Mouse (Mus musculus) gastrocnemius, postnatal 25 days (tissue): ENCODE results near the gene Frmd4a. TPM values are rescaled to one million over a fixed set of nuclear protein-coding genes. Genes with fewer than 3 reads are reported as not detected.

Source experiments
- DNase-seq: peaks from one replicate; pipeline ENCODE4 v3.0.0; 2022
- total RNA-seq, 2 experiments: library from RNA; stranded (reverse); gene quantifications; 1 replicate in 1 of 2; 2 replicates in 1 of 2; pipeline ENCODE4 v1.2.3; 2021

The Frmd4a gene
- total RNA-seq, 2 experiments from 2014 or later, result 5.3 to 5.6 TPM

DNA sequence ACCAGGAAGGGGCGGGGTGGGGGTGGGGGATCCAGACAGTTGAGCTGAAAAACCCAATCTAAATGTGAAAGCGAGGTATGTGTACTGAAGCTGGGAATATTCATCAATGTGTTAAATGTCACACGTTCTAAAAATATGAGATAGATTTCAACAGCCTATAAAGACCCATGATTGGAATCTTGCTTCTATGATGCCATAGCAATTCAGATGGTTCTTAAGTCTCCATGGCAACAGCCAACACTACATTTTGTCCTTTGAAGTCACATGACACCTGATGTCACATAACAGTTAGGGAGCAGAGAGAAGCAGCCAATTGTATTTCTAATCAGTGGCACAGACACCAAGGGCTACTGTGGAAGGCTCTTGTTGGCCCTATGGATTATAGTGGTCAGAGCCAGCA, 120.0 kb downstream of the Frmd4a start:
- DNase-seq, result no peak

DNA sequence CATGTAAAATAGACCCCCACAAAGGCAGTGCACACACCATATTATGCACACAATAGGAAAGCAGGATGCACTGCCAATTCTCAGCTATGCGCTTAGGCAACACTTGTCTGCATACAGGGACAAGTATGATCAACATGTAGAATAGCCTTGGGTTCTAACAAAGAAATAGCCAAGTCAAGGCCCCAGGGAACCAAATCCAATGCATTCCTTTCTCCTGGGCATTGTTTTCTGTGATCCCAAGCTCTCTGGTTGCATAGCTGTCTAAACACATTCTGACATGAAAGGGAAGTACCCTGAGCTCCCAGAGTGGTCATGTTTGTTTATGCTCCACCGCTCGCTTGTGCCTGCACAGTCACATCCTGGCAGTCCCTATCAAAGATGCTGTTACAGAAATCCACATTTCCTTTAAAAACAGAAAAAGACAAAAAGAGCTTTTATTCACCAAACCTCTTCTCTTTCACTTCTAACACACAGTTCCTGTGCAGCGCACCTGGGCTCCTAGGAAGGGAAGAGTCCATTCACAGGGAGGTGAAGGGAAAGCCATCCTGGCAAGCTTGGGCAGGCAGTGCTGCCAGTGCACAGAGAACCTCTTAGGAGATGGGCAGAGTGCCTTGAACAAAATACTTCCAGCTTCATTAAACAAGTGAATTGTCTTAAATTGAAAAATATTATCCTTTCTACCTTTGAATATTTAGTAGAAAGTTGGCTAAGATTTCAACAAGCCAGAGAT, 124.9 kb downstream of the Frmd4a start:
- DNase-seq, result no peak

DNA sequence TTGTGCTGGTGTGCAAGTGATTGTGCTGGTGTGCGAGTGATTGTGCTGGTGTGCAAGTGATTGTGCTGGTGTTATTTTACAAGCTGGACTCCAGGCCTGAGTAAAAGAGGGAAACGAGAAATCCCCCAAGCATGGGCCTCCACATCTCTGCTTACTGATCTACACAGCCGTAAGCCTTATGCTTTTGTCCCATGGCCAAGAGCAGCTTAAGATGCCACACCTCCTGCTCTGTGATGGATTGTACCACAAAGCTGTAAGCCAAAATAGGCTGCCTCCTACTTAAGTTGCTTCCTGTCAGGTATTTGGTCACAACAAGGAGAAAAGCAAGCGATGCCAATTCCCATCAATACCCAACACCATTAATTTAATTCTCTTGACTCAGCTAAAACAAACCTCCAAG, 126.9 kb downstream of the Frmd4a start:
- DNase-seq, result no peak

DNA sequence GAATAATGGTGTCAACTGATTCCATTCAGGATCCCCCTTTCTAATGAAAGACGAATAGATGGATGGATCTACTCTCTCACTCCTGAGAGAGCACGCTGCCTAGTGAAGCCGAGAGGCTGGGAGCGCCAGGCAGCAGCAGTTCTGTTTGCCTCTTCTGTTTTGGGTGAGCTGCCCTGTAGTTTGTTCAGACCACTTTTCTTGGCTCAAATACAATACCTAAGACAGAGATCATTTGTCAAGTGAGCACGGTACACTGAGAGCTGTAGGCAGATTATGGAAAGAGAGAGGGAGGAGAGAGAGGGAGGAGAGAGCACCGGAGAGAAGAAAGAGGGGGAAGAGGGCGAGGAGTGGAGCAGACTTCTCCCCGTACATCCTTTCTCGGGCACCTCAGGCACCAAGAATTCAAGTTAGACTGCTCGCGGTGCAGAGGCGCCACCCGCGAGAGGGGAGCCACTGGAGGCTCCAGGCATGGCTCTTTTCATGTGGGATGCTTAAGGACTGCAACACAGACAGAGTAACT, 135.1 kb downstream of the Frmd4a start:
- no peak for DNase-seq

GRCm38 (mm10) chr2:4153131-4153631, 135.7 kb downstream of the Frmd4a start:
- peak; percentile 11 for DNase-seq

DNA sequence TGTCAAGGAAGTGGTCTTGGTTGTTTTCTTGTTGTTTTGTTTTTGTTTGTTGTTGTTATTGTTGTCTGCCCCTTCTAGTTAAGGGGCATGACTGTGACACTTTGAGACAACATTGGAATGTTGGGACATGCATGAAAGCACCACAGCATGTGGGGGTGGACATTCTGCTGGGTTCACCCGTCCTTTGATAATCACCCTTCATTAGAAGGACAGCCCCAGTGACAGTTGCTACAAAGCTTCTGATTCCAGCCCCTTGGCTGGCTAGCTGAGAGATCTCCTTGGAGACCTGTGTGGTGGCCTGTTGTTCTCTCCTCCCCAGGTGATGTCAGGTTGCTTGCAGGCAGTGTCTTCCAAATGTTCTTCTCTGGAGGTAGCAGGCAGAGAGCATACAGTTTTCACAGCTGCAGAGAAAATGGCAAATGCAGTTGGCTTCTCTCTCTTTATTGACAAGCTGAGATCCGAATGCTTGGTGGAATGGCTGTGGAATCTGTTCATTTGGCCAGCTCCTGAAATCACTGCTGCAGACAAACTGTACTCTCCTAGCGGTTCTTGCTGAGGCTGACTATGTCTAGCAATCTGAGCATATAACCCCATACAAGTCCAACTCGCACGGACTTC, 136.6 kb downstream of the Frmd4a start:
- DNase-seq, result no peak

DNA sequence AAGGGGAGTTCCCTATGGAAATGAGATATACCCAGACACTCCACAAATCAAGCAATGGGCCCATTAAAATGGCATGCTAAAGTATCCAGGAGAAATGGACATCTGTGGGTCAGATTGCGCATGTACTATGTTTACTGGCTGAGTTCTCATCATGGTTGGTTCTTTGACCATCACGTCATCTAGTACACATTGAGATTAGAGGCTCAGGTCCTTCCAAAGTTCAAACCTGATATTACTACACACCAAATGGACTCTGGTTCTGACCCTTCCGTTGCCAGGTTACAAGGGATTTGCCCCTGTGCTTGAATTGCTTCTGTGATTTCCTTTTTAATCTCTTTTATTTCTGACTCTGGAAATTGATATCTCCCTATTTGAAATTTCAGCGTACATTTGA, 137.1 kb downstream of the Frmd4a start:
- no peak for DNase-seq

- DNase-seq, result no peak
Measured at GRCm38 (mm10) chr2:4155406-4155805, 137.9 kb downstream of the Frmd4a start.

GRCm38 (mm10) chr2:4156511-4156910, 139.0 kb downstream of the Frmd4a start:
- DNase-seq, result no peak

DNA sequence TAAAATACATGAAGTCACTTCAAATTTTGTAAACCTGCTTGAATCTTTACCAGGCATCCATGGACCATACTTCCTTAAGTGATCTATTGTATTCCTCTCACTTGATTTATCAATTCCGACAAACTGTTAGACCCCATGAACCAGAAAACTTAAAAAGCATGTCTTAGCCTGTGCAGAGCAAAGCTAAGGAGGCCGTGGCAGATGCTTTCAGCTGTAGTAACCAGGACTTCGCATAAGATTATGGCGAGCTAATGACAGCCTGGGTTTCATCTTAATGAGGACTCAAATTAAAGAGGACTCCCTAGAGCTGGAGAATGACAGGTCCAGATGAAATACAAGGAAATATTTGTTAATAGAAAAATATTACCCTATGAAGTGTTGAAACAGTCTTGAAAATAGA, 139.9 kb downstream of the Frmd4a start:
- no peak for DNase-seq

GRCm38 (mm10) chr2:4159574-4160203, 142.2 kb downstream of the Frmd4a start:
- DNase-seq, result no peak

DNA sequence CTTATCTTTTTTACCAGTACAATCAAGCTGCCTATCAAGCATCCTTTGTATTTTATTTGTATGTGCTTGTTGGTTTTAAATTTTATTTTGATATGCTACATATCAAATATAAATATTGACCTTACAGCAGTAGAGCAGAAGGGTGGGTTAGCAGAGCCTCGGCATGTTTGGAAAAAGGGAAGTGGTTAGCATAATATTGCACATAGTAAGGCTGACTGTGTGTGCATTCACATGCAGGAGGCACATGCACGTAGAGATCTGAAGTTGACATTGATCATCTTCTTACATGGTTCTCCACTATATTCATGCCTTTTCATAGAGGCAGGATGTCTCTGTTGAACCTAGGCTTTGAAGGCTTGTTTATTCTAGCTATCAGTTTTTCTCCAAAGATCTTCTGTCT, 148.7 kb downstream of the Frmd4a start:
- DNase-seq, result no peak

DNA sequence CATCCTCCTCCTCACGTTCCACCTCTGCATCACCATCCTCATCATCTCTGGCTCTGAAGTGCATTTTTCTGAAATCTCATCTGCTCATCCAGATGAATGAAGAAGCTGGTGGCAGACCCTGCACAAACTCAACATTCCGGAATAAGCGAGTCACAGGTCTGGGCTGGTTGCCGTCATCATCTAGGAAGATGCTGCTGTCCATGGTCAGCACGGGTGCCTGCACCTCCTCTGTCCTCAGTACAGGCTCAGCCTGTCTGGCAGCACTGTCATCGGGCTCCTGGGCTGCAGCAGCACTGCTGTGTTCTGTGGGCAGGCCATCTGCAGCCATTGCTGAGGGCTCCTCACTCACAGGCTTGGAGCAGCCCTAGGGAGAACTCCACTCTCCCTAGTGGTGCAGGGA, 149.6 kb downstream of the Frmd4a start:
- no peak for DNase-seq

DNA sequence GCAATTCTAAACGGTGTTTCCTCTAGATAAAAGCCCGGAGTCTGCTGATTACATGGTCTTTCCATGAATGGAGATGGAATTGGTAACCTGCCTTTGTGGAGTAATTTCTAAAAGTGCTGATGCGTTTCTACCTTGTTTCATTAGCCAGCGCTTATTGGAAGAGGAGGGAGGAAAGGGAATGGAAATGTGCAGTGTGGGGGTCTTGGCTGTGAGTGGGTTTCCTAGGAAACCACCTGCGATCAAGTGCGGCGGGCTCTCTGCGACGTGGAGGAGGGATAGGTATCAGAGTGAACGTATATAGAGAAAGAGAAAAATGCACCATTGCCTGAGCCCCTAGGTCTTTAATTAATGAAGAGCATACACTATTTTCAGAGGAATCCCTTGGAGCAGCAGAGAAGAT, 152.2 kb downstream of the Frmd4a start:
- DNase-seq, result no peak

GRCm38 (mm10) chr2:4170189-4170588, 152.7 kb downstream of the Frmd4a start:
- no peak for DNase-seq

DNA sequence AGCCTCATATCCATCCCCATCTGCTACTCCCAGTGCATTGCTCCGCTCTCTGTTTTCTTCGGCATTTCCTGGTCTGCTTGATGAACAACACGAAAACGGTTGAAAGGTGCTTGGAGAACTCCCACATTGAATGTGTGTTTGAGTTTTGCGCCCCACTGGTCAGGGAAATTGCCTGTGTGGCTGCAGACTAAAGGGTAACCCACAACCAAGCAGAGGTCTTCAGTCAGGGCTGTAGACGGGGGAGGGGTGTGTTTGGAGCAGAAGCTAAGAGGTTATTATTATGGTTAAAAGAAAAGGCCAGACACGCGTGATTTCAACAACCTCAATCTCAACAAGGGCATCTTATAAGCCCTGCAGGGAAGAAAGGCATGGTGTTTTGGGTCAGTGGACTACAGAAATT, 167.5 kb downstream of the Frmd4a start:
- no peak for DNase-seq

- no peak for DNase-seq
Measured at GRCm38 (mm10) chr2:4187521-4187920, 170.0 kb downstream of the Frmd4a start.

DNA sequence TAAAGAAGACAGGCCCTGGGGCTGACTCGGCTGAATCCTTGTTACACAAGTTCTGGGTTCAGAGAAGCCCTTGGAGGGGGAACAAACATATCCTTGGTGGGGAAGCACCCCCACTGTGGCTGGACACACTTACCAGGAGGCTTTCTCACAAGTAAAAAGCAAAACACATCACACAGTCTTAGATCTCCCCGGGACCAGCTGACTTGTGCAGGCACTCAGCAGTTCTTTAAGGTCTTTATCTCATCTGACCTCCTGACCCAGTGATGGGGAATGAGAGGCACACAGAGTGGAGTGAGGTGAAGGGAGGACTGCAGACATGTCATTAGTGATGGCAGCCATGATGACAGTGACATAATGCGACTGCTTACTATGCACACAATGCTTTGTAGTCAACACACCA, 170.8 kb downstream of the Frmd4a start:
- no peak for DNase-seq

DNA sequence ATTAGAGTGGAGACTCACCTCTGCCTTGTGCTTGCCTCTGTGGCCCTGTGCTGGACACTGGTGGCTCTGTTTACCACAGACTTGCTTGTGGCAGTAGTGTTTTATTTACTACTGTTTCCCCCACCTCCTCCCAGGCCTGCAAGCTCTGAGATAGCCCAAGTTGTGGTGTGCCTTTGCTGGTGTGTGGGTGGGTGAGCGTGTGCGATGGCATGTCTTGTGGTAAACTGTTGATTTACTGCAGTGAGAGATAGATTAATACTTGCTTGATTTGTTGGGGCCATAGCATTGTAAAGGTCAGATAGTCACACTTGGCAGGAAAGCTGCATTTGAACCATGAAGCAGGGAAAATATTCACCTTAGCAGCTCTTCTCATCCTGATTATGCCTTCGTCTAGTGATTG, 172.8 kb downstream of the Frmd4a start:
- no peak for DNase-seq

GRCm38 (mm10) chr2:4190995-4191394, 173.5 kb downstream of the Frmd4a start:
- no peak for DNase-seq

DNA sequence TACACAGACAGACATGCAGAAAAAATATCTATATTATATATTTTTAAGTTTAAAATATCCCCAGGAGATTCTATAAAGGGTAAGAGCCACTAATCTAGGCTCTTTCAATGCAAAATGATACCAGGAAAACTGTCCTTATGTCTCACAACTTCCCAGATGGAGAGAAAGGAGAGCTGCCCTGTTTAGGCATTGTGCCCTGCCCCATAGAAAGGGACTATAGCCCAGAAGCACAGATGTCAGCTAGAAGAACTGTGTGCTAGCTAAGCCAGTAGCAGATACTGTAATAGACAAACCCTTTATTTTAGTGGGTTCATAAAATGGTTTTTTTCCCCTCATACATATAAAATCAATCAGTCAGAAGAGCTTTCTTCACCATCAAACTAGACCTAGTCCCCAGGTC, 175.7 kb downstream of the Frmd4a start:
- DNase-seq, result no peak

DNA sequence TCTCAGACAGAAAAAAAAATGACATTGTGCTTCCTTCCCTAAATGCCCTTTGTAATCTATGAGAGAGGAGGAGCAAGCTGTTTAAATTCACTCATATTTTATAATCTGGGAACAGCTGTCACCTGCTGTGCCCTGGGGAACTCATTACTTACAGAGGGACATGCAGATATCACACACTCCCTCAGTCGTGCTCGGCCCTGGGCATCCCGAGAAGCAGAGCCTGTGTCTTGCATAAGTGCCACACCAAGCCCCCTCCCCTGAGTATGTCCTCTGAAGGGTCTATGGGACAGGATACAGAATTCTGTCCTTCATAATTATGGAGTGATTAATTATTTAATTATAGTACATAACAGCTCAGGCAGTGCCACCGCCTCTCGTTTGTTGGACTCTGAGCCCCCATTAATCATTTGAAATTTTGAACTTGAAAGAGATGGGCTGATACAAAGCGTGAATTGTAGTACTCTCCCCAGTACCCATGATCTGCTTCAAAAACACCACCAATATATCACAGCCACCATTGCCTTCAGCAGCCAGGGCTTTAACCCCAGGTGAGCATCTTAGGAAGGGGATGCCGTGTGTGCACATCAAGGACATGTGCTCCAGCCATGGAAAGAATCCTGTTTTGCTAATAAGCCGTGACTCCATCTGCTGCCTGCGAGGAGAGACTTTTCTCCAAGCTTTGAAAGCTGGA, 177.0 kb downstream of the Frmd4a start:
- DNase-seq, result no peak

DNA sequence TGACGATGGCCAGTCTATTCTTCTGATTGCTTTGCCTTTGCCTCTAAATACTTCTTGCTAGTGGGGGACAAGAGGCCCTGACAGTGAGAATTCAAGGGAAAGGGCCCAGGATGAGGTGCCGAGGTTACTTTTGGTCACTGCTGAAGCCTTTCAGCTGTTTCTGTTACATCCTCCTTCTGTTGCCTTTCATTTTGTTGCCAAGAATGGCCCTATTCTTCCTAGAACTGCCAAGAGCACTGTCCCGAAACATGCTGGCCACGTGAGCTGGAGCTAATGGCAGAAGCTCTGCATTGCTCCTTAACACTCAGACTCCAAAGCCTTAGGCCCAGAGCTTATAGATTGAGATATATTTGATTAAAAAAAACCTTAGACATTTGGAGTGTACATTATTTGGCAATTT, 178.5 kb downstream of the Frmd4a start:
- DNase-seq, result no peak
